Comparison of ENCODE assay signal across 8 mouse cellular contexts in genomic region chr2:30124472-30125274, GRCm38 (mm10). TPM values are rescaled to one million over a fixed set of nuclear protein-coding genes. Genes with fewer than 3 reads are reported as not detected.
DNase-seq lines count a peak whose midpoint lies in the region; ATAC-seq and TF ChIP-seq lines count a peak whose summit lies in the region.

Gene Zer1 (minus strand): TSS chr2:30124585.

- H3K4me2 ChIP-seq in lung, embryonic 16.5 days (ENCODE audit: low read depth, low read length) = peak within 1 kb of the TSS; percentile 80

- TF ChIP-seq RAD21 in MEL (IDR thresholded peaks at IDR 0.05; ENCODE audit: low read depth, low read length) = no peak

- peak in 1 of 2 experiments; percentile 45; a peak in 1 of 4 replicates for TF ChIP-seq EP300 in MEL (IDR thresholded peaks at IDR 0.05; ENCODE audit: low read depth in 1 of 2, low read length in 2 of 2)

- H3K36me3 ChIP-seq in MEL (ENCODE audit: control insufficient read depth in 1 of 2, insufficient read depth in 2 of 2, low read length in 2 of 2) = peaks cover 0 to 7% of the 10 kb centered on the region in 2 experiments; a peak in 2 of 4 replicates
- H3K36me3 ChIP-seq in lung, embryonic 16.5 days (ENCODE audit: control insufficient read depth, insufficient read depth, low read length) = no peaks in the 10 kb centered on the region

- H3K27ac ChIP-seq in MEL (ENCODE audit: control insufficient read depth, low read depth, low read length) = peak within 1 kb of the TSS; percentile 97
- peak within 1 kb of the TSS; percentile 97 for H3K27ac ChIP-seq in cerebellum, adult 2 months (ENCODE audit: insufficient read depth, low read length)
- peak within 1 kb of the TSS; percentile 94 for H3K27ac ChIP-seq in lung, embryonic 16.5 days (ENCODE audit: low read length)

- H3K9ac ChIP-seq in MEL (ENCODE audit: control insufficient read depth, low read depth, low read length, poor library complexity, severe bottlenecking) = peak within 1 kb of the TSS; percentile 93
- H3K9ac ChIP-seq in lung, embryonic 16.5 days (ENCODE audit: low read length) = peak within 1 kb of the TSS; percentile 92

- peak; percentile 80 to 96 for TF ChIP-seq POLR2A in MEL (IDR thresholded peaks at IDR 0.05; ENCODE audit: control insufficient read depth in 1 of 2, insufficient read depth in 1 of 2, low read depth in 1 of 2, low read length in 2 of 2, poor library complexity in 1 of 2)
- TF ChIP-seq POLR2A in cerebellum, adult 2 months (IDR thresholded peaks at IDR 0.05; ENCODE audit: borderline replicate concordance, insufficient read depth, low read length) = peak; percentile 93; the same call in 1 of the 2 replicates

- peak; percentile 97 for DNase-seq in MEL (ENCODE audit: low read depth, low spot score)
- DNase-seq in cerebellum, adult 2 months = peak; percentile 96
- peak; percentile 84 for DNase-seq in forelimb bud, embryonic 11.5 days (ENCODE audit: low read depth, low spot score)
- peak; percentile 80 for DNase-seq in layer of hippocampus, adult 9-10 months (ENCODE audit: low spot score)
- peak; percentile 87 for DNase-seq in ovary, postnatal 10 days (ENCODE audit: low spot score)
- DNase-seq in thymus, postnatal 10 days (ENCODE audit: low spot score in 2 of 2) = peak; percentile 89 to 90

- H3K4me1 ChIP-seq in MEL (ENCODE audit: control insufficient read depth in 1 of 2, insufficient read depth in 2 of 2, low read length in 2 of 2) = peaks cover 2 to 11% of the 10 kb centered on the region in 2 experiments
- H3K4me1 ChIP-seq in cerebellum, adult 2 months (ENCODE audit: control insufficient read depth, insufficient read depth, low read length) = peaks cover 26% of the 10 kb centered on the region
- H3K4me1 ChIP-seq in lung, embryonic 16.5 days (replicated peaks; ENCODE audit: control insufficient read depth, insufficient read depth, low read length) = peaks cover 17% of the 10 kb centered on the region

- ATAC-seq in hematopoietic stem cell, adult 5-6 weeks (replicated peaks in 1 of 2; ENCODE audit: insufficient read depth in 1 of 2, low FRiP score in 2 of 2, low TSS enrichment in 1 of 2, low read depth in 1 of 2, poor library complexity in 2 of 2, severe bottlenecking in 2 of 2) = peak; percentile 93 to 98
- ATAC-seq in lung, embryonic 16.5 days (ENCODE audit: low read depth) = peak; percentile 98

- peaks cover 2% of the 10 kb centered on the region; the same call in 1 of the 2 replicates for H3K79me2 ChIP-seq in MEL (ENCODE audit: control insufficient read depth, insufficient read depth, low read length, poor library complexity)

- no peaks in the 10 kb centered on the region for H3K9me3 ChIP-seq in MEL (replicated peaks; ENCODE audit: insufficient read depth, low read length)
- H3K9me3 ChIP-seq in lung, embryonic 16.5 days (ENCODE audit: control insufficient read depth, low read length) = no peaks in the 10 kb centered on the region

- H3K4me3 ChIP-seq in MEL (ENCODE audit: control insufficient read depth in 1 of 2, insufficient read depth in 1 of 2, low read depth in 2 of 2, low read length in 2 of 2) = peak within 1 kb of the TSS; percentile 74 to 95
- peak within 1 kb of the TSS; percentile 98 for H3K4me3 ChIP-seq in cerebellum, adult 2 months (replicated peaks; ENCODE audit: insufficient read depth, low read depth, low read length)
- peak within 1 kb of the TSS; percentile 94 for H3K4me3 ChIP-seq in lung, embryonic 16.5 days (ENCODE audit: low read length)

- 5% methylated on average over 31 of the region's 31 CpGs for WGBS in cerebellum, adult 2 months
- 9% methylated on average over 31 of the region's 31 CpGs for WGBS in lung, embryonic 16.5 days

- TF ChIP-seq CTCF in MEL (IDR thresholded peaks at IDR 0.05 in 2 of 3, conservative IDR thresholded peaks at IDR 0.05 in 1 of 3; ENCODE audit: control insufficient read depth in 1 of 3, insufficient read depth in 1 of 3, low read depth in 2 of 3, low read length in 3 of 3, poor library complexity in 1 of 3, severe bottlenecking in 1 of 3) = 0 out of 6 replicates have a peak, but pooled peaks of 1 of the 3 experiments have one; percentile 5
- no peak for TF ChIP-seq CTCF in cerebellum, adult 2 months (IDR thresholded peaks at IDR 0.05; ENCODE audit: borderline replicate concordance, insufficient read depth, low read depth, low read length)

- H3K27me3 ChIP-seq in MEL (ENCODE audit: control insufficient read depth in 1 of 2, insufficient read depth in 2 of 2, low read length in 2 of 2) = no peaks in the 10 kb centered on the region
- H3K27me3 ChIP-seq in cerebellum, adult 2 months (ENCODE audit: control insufficient read depth, insufficient read depth, low read length) = no peaks in the 10 kb centered on the region
- H3K27me3 ChIP-seq in lung, embryonic 16.5 days (ENCODE audit: control insufficient read depth, insufficient read depth, low read depth, low read length) = no peaks in the 10 kb centered on the region

TF ChIP-seq in MEL, 35 proteins besides CTCF, POLR2A, EP300 and RAD21:
- TF ChIP-seq CHD2 (IDR thresholded peaks at IDR 0.05; ENCODE audit: low read length) (no peak), GATA1 (IDR thresholded peaks at IDR 0.05; ENCODE audit: low read depth, low read length) (no peak), TBP (IDR thresholded peaks at IDR 0.05; ENCODE audit: low read depth, low read length) (peak; percentile 71; the same call in 1 of the 2 replicates), MXI1 (IDR thresholded peaks at IDR 0.05; ENCODE audit: low read depth, low read length) (peak; percentile 90), BHLHE40 (IDR thresholded peaks at IDR 0.05; ENCODE audit: borderline replicate concordance, low read depth, low read length) (peak; percentile 85), POLR2AphosphoS5 (IDR thresholded peaks at IDR 0.05; ENCODE audit: borderline replicate concordance, low read depth, low read length) (no peak), E2F4 (IDR thresholded peaks at IDR 0.05; ENCODE audit: borderline replicate concordance, low read depth, low read length) (peak; percentile 66; the same call in 1 of the 2 replicates), CHD1 (IDR thresholded peaks at IDR 0.05; ENCODE audit: low read depth, low read length) (no peak), MAFK (IDR thresholded peaks at IDR 0.05; ENCODE audit: borderline replicate concordance, low read depth, low read length) (peak; percentile 27; the same call in 1 of the 2 replicates), ELF1 (IDR thresholded peaks at IDR 0.05; ENCODE audit: low read depth, low read length) (peak; percentile 83), RCOR1 (IDR thresholded peaks at IDR 0.05; ENCODE audit: low read depth, low read length) (0 out of 2 replicates have a peak, but pooled peaks have one; percentile 9), MYC (IDR thresholded peaks at IDR 0.05; ENCODE audit: low read depth, low read length) (peak; percentile 90), TCF12 (IDR thresholded peaks at IDR 0.05; ENCODE audit: low read depth, low read length) (peak; percentile 76), USF1 (IDR thresholded peaks at IDR 0.05; ENCODE audit: low read depth, low read length) (peak; percentile 68), JUND (IDR thresholded peaks at IDR 0.05; ENCODE audit: low read depth, low read length) (no peak), GABPA (IDR thresholded peaks at IDR 0.05; ENCODE audit: low read depth, low read length) (0 out of 2 replicates have a peak, but pooled peaks have one; percentile 10), NELFE (IDR thresholded peaks at IDR 0.05; ENCODE audit: low read depth, low read length) (peak; percentile 90), ZNF384 (IDR thresholded peaks at IDR 0.05; ENCODE audit: low read depth, low read length) (no peak), ZC3H11A (IDR thresholded peaks at IDR 0.05; ENCODE audit: low read depth, low read length) (no peak), HCFC1 (IDR thresholded peaks at IDR 0.05; ENCODE audit: low read depth, low read length) (peak; percentile 87), ETS1 (IDR thresholded peaks at IDR 0.05; ENCODE audit: low read depth, low read length) (peak; percentile 64), MYB (IDR thresholded peaks at IDR 0.05; ENCODE audit: low read depth, low read length) (no peak), SIN3A (IDR thresholded peaks at IDR 0.05; ENCODE audit: low read length) (peak; percentile 92), MAZ (IDR thresholded peaks at IDR 0.05; ENCODE audit: low read depth, low read length) (peak; percentile 80; the same call in 1 of the 2 replicates), NRF1 (IDR thresholded peaks at IDR 0.05; ENCODE audit: insufficient read depth, low read depth, low read length, poor library complexity, severe bottlenecking) (peak; percentile 28; the same call in 1 of the 2 replicates), POLR2AphosphoS2 (IDR thresholded peaks at IDR 0.05; ENCODE audit: low read length) (peak; percentile 68; the same call in 1 of the 2 replicates), ZMIZ1 (IDR thresholded peaks at IDR 0.05; ENCODE audit: low read depth, low read length) (peak; percentile 79), MEF2A (IDR thresholded peaks at IDR 0.05; ENCODE audit: extremely low read depth, insufficient replicate concordance, low read depth, low read length, poor library complexity, severe bottlenecking) (no peak), KAT2A (conservative IDR thresholded peaks at IDR 0.05; ENCODE audit: low read depth, low read length) (peak; percentile 66; the same call in 1 of the 2 replicates), MAX (IDR thresholded peaks at IDR 0.05; ENCODE audit: low read length) (peak; percentile 68; the same call in 1 of the 2 replicates), ZKSCAN1 (IDR thresholded peaks at IDR 0.05; ENCODE audit: low read depth, low read length) (no peak)

RNA-seq across cellular contexts. Expression of gene Zer1, which starts in this region (rescaled TPM):
- total RNA-seq in MEL (2012; rRNA removed) = 3.9 and 4.3 TPM in 2 replicates
- 10 to 100 TPM in 1 of 2 experiments, not detected in 1; 14.0 TPM for polyA plus RNA-seq in MEL (2012; ENCODE audit: insufficient read depth in 1 of 2, insufficient read length in 2 of 2, low read depth in 1 of 2, low replicate concordance in 2 of 2, missing spikeins in 1 of 2)
- 137 and 154 TPM in 2 replicates for polyA plus RNA-seq in cerebellum, adult 2 months (2012; rRNA removed)
- total RNA-seq in hematopoietic stem cell, adult 5-6 weeks (2017) = 12.6 and 15.6 TPM in 2 replicates
- polyA plus RNA-seq in lung, embryonic 16.5 days (2015; fragmentation: Nextera tagmentation; extraction: Ambion mirVana) = 6.1 and 7.8 TPM in 2 replicates

Comparison
In these comparisons a context has a peak if more than half of its experiments do, and no peak if none do; other contexts are left out.
1. Peak in every context shown above with its lines: DNase-seq, ATAC-seq, H3K4me3 ChIP-seq and H3K27ac ChIP-seq.